Mouse (Mus musculus): ENCODE measurements around the gene Ccdc177.

Gene Ccdc177

DNA sequence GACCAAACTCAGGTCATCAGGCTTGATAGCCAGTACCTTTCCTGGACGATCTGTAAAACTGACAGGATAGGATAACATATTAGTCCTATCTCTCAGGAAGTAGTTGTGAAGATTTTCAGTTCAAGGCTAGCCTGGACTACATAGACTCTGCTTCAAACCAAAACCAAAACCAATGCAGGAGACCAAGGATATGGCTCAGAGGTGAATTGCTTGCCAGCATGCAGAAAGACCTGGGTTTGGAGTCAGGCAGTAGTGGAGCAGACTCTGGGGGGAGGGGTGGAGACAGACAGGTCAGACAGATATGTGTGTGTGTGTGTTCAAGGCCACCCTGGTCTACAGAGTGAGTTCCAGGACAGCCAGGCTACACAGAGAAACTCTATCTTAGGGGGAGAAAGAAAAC, 26.1 kb upstream of the Ccdc177 start:
- in situ Hi-C loops (cut with MboI, MseI): loop anchor here in 1 of 2 experiments (10.0 kb wide), 1 partner anchor 1132 kb away; no protein-coding TSS in a partner anchor

DNA sequence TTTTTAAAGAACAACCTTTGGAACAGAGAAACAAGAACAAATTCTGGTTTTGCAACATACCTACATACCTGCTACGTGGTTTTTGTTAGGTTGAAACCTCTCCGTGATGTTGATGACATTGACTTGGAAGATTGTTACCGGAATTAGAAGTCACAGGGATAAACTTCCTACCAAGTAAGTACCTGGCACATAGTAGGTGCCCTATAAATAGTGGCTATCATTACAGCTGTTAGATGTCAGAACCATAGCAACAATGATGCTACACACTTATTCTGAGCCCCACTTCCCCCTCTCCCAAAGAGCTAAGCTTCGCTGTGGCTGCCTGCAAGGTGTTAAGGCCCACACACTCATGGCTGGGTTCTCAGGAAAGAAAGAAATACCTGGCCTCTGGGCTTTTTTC, 25.1 kb upstream of the Ccdc177 start:
- in situ Hi-C loops (cut with MboI, MseI): loop anchor here in 1 of 2 experiments (10.0 kb wide), 1 partner anchor 1131 kb away; no protein-coding TSS in a partner anchor

DNA sequence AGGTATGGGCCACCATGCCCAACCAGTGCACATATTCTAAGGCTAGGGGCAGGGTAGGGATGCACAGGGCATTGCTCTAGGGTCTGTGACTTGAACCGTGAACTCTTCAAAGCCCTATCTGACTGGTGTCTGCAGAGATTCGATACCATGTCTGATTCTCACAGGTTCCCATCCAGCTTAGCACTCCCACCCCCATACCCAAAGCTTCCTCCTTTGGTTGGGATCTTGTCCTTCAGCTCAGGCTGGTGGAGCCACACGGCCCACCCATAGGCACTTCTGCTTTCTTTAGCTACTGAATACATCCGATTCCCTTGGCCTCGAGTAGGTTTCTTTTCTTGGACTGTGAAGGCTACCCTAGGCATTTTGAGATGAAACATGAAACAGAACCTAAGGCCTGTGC, 24.5 kb upstream of the Ccdc177 start:
- in situ Hi-C loops (cut with MboI, MseI): loop anchor here in 1 of 2 experiments (10.0 kb wide), 1 partner anchor 1130 kb away; no protein-coding TSS in a partner anchor

DNA sequence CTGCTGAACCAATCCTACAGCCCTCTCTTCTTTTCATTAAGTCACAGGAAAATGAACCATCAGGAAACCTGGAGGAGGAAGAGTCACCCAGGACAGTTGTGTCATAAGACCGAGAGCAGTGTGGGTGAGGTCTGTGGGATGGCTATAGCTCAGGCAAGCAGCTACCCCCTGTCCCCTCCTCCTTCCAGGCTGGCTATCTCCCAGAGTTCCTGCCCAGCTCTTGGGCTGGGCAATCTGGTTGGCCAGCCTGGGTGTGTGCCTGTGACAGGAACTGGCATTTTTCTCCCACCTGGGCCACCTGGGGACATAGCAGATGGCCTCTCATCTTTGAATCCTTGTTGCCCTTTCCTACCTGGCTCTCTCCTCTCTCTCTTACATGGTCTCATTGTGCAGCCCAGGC, 23.4 kb upstream of the Ccdc177 start:
- in situ Hi-C loops (cut with MboI, MseI): loop anchor here in 1 of 2 experiments (10.0 kb wide), 1 partner anchor 1129 kb away; no protein-coding TSS in a partner anchor

DNA sequence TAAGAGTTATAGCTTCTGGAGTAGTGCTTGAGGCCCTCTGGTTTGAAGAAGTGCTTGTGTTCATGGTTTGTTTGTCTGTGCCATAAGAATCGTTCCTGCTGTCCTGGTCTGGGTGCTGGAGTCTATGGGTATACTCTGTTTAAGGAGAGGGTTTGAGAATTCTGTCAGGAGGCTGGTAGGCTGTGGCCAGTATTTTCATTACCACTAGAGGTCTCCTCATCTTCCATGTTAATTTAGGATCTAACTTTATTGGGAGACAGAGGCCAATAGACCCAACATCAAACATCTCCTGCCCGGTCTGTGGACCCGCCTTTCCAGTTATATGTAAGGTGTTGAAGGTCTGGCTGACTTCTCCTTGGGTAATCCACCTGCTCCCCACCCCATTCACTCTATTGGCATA, 22.4 kb upstream of the Ccdc177 start:
- in situ Hi-C loops (cut with MboI, MseI): loop anchor here in 1 of 2 experiments (10.0 kb wide), 1 partner anchor 1128 kb away; no protein-coding TSS in a partner anchor

DNA sequence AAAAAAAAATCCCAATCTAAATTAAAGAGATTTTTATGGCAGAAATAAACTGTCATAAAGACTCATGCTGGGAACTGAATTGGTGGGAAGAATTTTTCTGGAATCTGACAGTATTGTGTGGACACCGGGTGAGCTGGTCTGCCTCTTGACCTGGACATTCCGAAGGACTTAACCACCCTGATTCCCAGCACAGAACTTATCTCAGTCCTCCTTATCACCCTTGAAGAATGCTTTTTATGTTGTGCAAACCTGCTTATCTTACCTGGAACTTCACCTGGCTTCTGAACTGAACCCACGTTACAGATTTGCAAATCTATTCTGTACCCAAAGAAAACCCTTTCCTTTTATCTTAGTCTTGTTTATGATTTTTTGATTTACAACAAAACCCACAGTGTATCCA, 21.7 kb upstream of the Ccdc177 start:
- in situ Hi-C loops (cut with MboI, MseI): loop anchor here in 1 of 2 experiments (10.0 kb wide), 1 partner anchor 1127 kb away; no protein-coding TSS in a partner anchor

DNA sequence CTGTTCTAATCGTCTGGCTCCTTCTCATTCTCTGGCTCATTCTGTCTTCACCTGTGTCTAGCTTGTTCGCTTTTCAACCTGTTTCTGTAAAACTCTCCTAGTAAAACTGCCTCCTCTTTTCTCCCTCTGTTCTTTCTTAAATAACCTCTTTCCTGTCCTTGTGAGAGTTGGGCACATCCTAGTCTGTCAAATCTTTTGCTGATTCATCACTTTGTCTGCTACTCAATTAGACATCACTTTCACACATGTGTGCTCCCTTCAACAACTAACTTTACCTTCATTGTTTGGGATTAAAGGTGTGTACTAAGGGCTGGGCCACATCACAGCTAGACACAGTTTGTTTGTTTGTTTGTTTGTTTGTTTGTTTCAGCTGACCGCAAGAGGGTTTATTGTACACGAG, 19.3 kb upstream of the Ccdc177 start:
- in situ Hi-C loops (cut with MboI, MseI): loop anchor here in 1 of 2 experiments (10.0 kb wide), 1 partner anchor 1125 kb away; no protein-coding TSS in a partner anchor

DNA sequence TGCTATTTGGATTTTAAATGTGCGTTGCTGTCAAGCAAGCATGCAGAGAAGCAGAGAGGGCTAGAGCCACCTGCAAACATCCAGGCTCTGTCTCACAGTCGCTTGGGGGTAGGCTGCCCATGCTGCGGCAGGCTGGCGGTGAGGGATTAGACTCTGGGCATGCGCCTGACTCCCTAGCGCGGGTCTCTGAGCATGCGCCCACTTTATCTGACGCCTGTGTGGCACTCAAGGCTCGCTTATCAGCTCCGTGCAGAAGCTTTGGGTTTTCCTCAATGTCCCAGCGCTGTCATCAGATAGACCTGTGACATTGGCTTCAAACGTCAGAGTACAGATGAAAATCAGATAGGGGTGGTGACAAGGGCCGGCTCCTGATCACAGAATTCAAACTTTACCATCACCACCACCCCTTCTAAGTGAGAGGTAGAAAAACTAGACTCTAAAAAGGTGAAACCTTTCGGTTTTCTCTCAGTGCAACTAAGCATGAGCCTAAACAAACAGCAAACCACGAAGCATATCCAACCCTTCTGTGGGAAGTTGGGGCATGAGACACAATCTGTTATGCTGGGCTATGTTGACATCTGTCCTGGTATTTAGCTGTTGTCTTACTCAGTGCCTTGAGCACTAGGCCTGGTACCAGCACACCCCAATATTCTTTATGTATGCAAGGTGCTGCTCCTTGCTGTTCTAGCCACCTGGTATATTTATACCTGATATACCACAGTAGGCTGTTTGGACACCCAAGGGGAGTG, 17.9 kb upstream of the Ccdc177 start:
- in situ Hi-C loops (cut with MboI, MseI): no loop called here

DNA sequence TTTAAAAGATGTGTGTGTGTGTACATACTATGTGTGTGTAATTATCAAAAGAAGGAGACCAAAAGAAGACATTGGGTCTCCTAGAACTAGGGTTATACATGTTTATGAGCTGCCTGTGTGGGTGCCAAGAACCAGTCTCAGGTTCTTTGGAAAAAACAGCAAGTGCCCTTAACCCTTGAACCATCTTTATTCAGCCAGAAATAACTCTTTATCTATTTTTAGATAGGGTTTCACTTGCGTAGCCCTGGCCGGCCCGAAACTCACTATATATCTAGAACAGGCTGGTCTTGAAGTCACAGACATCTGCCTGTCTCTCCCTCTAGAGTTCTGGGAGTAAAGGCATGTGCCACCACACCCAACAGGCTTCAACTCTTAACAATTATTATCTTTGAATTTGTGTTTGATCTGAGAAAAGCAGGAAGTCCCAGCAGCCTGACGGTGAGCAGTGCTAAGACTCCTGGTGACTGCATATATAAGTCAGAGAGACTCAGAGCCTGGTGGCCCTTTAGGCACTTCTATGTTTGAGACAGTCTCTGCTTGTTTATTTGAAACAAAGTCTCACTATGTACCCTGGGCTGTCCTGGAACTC, 15.7 kb upstream of the Ccdc177 start:
- in situ Hi-C loops (cut with MboI, MseI): no loop called here

DNA sequence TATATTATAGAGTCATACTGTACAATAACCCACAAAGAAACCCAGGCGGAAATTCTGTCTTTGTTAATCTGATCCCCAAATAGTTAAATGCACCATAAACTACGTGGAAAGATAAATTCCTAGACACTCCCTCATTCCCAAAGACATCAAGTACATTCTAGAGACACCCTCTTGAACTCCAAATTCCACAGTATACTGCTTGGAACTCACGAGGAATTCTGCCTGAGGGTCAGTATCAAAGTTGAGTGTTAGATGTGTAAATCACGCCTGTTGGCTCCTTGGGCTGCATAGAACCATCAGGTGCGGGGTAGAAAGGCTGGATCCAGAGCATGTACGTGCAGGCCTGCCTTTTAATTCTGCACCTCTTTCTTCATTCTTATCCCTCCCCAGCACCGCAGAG, 14.3 kb upstream of the Ccdc177 start:
- in situ Hi-C loops (cut with MboI, MseI): loop anchor here in 1 of 2 experiments (5.0 kb wide), 1 partner anchor 748 kb away; no protein-coding TSS in a partner anchor

DNA sequence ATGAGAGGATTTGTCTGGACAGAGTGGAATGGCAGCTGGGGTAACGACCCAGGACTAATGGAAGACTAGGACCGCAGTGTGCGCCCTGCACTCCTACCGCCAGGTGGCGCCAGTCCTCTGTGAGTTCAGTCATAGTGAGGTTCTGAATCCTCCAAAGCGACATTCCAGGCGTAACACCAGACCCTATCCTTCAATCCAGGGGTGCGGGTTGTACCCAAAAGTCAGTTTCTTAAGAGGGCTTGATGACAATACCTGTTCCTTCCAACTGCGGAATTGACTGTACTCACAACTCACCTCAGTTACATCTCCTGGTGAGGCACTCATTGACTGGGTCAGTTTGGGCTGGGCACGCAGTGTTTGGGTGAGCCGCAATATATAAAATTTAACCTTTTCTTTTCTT, 9.2 kb upstream of the Ccdc177 start:
- in situ Hi-C loops (cut with MboI, MseI): loop anchor here (5.0 kb wide), 2 partner anchors 128 to 753 kb away; no protein-coding TSS in a partner anchor

DNA sequence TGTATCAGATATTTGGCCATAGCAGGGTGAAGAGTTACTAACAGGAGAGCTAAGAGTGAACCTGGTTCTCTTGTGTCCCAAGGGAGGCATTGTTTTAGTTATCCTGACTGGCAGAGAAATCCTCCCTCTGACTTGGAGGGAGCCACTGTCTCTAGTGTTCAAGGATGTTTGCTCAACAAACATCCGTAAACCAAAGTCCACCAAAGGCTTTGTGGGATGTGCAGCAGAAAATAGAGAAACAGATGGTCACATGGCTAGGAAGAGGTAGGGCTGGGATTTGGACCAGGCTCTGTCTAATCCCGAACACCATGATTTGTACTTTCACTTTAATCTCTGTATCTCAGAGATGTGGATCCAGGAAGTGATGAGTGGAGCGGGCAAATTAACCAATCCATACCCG, 3.6 kb upstream of the Ccdc177 start:
- in situ Hi-C loops (cut with MboI, MseI): loop anchor here in 1 of 2 experiments (5.0 kb wide), 1 partner anchor 138 kb away; no protein-coding TSS in a partner anchor

DNA sequence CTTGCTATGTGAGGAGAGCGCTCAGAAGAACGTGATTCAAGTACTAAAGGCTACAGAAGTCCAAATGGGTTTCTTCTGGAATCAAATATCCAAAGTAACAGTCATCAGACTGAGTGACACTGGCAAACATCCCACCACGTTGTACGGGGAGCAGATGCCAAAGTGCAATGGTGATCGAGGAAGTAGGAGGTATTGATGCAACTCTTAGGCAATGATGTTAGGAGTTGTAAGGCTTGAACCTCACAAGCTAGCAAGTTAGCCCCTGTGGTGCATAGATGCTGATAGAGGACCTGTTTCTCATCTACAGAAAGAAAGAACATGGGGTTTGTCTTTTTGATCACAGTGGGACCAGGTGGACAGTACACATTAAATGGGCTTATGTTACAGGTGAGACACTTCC, 2.5 kb upstream of the Ccdc177 start:
- in situ Hi-C loops (cut with MboI, MseI): loop anchor here in 1 of 2 experiments (5.0 kb wide), 1 partner anchor 139 kb away; no protein-coding TSS in a partner anchor

DNA sequence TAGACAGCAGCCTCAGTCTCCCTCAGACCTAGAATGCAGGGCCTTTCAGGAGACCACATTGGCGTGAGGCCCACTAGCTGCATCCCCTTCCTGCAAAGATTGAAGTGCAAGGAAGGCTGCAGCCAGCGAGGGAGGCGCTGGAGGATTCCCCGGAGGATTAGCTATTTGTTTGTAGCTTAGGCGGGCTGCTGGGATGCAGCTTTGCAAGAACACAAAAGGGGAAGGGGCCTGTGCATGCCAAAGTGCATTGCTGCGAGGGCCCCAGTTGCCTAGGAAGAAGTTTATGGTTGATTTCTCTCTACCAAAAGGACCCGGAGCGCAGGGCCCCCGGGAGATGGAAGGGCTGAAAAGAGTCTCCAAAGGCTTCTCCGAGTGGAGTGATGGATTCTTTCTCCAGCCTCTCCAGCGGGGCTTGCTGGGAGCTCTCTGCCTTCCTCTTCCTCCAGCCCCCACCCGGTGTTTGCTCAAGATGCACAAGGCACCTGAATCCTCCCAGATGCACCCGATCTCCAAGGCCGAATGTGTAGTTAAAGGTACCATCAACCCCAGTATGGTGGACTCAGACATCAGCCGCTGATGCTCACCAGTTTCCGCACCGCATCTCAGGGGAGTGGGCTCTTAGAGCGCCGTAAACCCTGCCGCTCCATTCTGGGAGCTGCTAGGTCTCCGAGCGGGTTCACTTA, 633 bp downstream of the Ccdc177 start:
- in situ Hi-C loops (cut with MboI, MseI): loop anchor here in 1 of 2 experiments (5.0 kb wide), 2 partner anchors 142 to 887 kb away; no protein-coding TSS in a partner anchor

DNA sequence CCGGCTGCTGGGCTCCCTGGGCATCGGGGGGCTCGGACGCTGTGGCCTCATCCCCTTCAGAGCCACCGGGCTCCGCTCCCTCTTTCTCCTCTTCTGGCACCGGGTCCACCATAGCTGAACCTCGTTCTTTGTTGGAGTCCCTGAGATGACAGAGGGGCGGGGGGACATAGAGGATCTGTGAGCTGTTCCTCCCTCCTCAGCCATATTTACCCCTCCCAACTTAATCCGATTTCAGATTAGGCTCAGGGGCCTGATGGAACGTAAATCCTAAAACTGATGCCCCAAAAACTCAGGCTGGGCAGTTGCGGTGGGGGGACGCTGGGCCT, 1.1 kb downstream of the Ccdc177 start:
- in situ Hi-C loops (cut with MboI, MseI): loop anchor here in 1 of 2 experiments (5.0 kb wide), 1 partner anchor 888 kb away; no protein-coding TSS in a partner anchor

DNA sequence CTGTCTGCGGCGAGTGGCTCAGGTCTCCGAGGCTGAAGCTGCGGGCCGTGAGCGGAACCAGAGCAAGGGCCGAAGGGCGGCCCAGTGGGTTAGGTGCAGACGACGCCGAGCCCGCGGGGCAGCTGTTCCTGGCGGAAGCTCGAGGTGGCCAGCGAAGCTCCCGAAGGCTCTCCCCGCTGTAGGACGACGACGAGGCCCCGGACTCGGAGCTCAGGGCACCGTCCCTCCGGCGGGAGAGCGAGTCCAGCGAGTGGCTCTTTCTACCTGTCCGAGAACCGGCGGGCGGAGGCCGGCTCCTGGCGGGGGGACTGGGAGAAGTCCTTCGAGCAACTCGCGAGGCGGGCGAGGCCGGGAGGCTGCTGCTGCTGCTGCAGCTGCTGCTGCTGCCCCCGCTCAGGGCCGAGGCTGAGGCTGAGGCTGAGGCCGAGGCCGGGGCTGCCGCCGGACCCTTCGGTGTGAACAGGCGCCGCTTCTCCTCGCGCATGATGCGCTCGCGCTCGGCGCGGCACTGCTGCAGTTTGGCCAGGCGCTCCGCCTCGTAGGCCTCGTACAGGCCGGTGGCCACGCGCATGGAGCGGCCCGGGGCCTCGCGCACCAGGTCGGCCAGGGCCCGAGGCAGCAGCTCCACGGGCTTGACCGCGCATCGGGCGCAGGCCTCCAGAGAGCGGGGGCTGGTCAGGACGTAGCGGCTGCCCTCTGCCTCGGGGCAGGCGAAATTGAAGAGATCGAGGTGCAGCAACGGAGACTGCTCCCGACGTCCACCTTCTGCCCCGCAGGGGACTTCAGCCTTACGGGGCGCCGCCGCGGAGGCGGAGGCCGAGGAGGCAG, 1.7 kb downstream of the Ccdc177 start:
- in situ Hi-C loops (cut with MboI, MseI): loop anchor here in 1 of 2 experiments (5.0 kb wide), 1 partner anchor 889 kb away; no protein-coding TSS in a partner anchor

DNA sequence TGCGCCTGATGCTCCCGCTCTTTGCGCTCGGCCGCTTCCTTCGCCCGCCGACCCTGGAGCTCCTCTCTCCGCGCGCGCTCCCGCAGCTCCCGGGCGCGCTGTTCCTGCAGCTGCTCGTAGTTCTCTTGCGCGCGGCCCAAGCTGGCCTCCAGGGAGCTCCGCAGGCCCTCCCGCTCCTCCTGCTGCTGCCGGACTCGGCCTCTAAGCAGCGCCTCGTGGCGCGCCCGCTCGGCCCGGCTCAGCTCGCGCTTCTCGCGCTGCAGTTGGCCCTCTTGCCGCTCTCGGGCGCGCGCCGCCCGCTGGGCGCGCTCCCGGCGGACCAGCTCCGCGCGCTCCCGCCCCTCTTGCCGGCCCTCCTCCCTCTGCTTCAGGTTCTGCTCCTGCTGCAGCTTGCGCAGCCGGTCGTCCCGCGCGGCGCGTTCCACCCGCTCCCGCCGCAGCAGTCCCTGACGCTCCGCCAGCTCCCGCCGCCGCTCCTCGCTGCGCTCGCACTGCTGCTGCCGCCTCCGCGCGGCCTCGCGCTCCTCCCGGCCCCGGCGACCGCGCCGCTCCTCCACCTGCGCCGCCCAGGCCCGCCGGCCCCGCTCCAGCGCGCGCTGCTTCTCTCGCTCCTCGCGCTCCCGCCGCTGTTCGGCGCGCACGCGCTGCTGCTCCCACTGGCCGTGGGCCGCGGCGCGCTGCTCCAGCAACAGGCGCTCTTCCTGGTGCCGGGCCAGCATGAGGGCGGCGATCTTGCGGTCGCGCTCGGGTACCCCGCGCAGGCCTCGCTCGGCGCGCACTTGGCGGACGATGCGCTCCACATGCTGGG, 2.5 kb downstream of the Ccdc177 start:
- in situ Hi-C loops (cut with MboI, MseI): loop anchor here in 1 of 2 experiments (5.0 kb wide), 1 partner anchor 889 kb away; no protein-coding TSS in a partner anchor

DNA sequence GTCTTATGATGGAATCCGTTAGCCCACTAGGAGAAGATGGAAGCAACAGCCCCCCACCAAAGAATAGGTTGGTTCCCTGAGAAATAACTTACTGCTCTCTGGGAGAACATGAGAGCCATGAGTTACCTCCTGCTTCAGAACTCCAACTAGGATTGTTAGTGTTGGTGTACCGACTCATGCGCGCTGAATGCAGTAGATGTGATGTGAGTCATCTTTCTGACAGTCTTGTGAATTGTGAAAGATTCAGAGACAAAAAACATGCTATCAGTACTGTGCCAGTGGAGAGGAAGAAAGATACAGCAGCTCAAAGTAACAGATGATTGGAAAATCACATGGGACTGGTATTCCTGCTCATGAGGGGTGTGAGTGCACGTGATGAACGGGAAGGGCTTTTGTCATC, 8.9 kb downstream of the Ccdc177 start:
- in situ Hi-C loops (cut with MboI, MseI): no loop called here

DNA sequence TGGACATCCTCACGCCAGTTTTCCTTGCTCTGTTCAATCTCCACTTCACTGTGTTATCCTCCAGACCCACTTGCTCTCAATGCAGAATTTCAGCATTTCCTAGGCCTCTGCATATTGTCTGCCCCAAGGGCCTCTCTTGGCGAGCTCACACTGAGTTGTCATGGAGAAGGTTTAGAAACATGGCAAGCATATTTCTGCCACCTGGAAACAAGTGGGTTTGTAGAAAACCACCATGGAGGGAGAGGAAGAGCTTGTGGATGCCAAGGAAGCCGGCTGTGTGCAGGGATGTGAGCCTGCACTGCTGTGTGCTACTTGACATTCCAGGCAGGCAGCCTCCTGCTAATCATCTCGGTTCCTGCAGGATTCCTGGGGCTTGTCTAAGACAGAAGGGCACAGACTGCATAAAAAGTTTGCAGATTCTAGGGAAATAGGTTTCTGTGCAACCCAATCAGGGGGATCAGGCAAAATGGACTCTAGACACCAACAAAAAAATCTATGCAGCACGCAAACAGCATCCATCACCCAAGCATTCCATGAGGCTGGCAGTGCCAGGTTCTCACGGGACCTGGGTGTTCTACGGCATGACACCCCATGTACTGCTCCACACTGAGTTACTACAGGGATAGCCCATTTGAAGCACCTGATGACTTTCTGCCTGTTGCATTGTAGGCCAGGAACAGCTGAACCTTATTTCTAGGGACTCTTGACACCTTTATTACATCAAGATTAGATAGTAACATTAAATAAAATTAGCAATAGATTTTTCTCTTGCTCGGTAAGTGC, 14.3 kb downstream of the Ccdc177 start:
- in situ Hi-C loops (cut with MboI, MseI): no loop called here

Measured in T-helper 17 cell (primary cell).